Mouse (Mus musculus): ENCODE results near the gene Ube4a. TPM values are rescaled to one million over a fixed set of nuclear protein-coding genes. Genes with fewer than 3 reads are reported as not detected.

The Ube4a gene
- polyA plus RNA-seq, 1 experiment = 2.0 TPM

DNA sequence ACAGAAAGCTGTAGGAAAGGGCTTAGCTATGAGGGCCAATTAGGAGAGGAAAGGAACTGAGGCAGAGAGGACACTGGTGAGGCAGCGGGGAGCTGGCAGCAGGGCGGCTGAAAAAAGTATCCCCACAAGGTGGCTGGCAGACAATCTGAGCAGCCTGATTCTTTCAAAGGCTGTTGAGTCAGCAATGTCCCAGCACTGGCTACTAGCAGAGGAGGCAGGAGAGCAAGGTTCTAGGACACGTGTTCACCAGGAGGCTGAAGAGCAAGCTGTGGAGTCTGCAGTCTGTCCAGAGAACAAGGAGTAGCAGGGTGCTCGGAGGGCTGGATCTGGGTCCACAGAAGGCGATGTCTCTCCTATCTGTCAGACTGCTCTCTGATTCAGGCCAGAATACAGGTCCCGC lies 33.8 kb upstream of the Ube4a start:
- Histone ChIP-seq H3K36me3 (replicated peaks; ENCODE audit: low read length) (no peaks in the 10 kb centered on the region), H3K4me3 (replicated peaks) (no peak overlapping the region), H3K27me3 (replicated peaks) (peaks cover 63% of the 10 kb centered on the region), H3K4me1 (peaks cover 38% of the 10 kb centered on the region), H3K9me3 (no peaks in the 10 kb centered on the region)
- no peak for TF ChIP-seq FLI1 (IDR thresholded peaks at IDR 0.05; ENCODE audit: low read length)
- TF ChIP-seq GATA1 (IDR thresholded peaks at IDR 0.05; ENCODE audit: borderline replicate concordance, low read length) = no peak

DNA sequence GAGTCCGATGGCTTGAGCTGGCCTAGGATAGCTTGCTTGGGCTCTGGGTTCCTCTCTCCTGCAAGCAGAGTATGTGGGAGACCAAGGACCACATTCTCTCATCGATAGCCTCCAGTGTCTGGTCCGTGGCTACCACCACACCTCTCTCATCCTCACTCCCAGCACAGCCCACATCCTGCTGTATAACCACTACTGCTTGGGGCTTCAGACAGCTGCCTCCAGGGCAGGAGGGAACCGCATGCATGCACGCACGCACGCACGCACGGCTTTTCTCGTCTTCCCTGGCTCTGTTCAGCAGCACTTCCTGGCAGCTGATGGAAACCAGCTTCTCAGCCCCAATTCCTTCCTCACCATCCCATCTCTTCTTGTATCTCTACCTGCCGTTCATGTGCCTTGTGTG lies 32.7 kb upstream of the Ube4a start:
- Histone ChIP-seq H3K36me3 (replicated peaks; ENCODE audit: low read length) (no peaks in the 10 kb centered on the region), H3K27me3 (replicated peaks) (peaks cover 56% of the 10 kb centered on the region), H3K4me3 (replicated peaks) (peak overlapping the region; percentile 42), H3K9me3 (no peaks in the 10 kb centered on the region), H3K4me1 (peaks cover 38% of the 10 kb centered on the region)
- TF ChIP-seq FLI1 (IDR thresholded peaks at IDR 0.05; ENCODE audit: low read length) = no peak
- TF ChIP-seq GATA1 (IDR thresholded peaks at IDR 0.05; ENCODE audit: borderline replicate concordance, low read length) = no peak

DNA sequence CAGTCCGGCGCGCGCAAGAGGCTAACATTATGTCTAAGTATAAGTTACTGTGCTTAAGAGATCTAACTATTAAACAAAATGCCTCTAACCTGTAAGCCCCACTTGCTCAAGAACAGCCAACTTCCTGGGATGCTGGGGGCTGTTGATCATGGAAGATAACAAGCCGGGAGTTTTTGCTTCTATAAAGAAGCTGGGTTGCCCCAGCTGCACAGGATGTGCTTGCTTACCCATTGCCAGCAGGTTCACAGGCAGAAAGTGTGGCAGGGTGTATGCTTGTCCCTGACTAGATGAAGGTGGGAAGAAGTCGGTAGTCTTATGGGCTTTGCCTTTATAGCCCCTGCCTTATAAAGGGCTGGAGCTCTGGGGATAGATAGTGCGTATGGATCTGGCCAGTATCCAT lies 31.2 kb upstream of the Ube4a start:
- Histone ChIP-seq H3K9me3 (no peaks in the 10 kb centered on the region), H3K36me3 (replicated peaks; ENCODE audit: low read length) (no peaks in the 10 kb centered on the region), H3K27me3 (replicated peaks) (peaks cover 43% of the 10 kb centered on the region), H3K4me1 (peaks cover 46% of the 10 kb centered on the region), H3K4me3 (replicated peaks) (no peak overlapping the region)
- TF ChIP-seq GATA1 (IDR thresholded peaks at IDR 0.05; ENCODE audit: borderline replicate concordance, low read length) = no peak

DNA sequence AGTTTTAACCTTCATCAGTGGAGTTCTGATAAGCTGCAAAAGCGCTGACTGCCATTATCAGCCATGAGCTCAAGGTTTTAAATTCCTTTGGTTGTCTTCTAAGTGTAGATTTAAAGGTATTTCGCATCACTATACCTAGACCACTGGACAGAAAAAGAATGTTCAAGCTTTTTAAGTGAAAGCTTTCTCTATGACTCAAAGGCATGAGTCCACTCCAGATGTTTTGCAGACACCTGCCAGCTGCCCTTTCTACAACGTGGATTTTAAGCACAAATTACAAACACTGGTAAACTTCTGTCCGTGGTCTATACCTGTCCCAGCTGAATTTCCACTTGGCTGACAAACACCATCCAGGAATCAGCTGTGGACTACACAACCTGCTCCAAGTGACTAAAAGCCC lies 29.6 kb upstream of the Ube4a start:
- TF ChIP-seq GATA1 (IDR thresholded peaks at IDR 0.05; ENCODE audit: borderline replicate concordance, low read length) (no peak), FLI1 (IDR thresholded peaks at IDR 0.05; ENCODE audit: low read length) (no peak)
- H3K9me3 ChIP-seq = no peaks in the 10 kb centered on the region
- no peaks in the 10 kb centered on the region for H3K36me3 ChIP-seq (replicated peaks; ENCODE audit: low read length)
- peaks cover 37% of the 10 kb centered on the region for H3K4me1 ChIP-seq
- no peak overlapping the region for H3K4me3 ChIP-seq (replicated peaks)
- peaks cover 28% of the 10 kb centered on the region for H3K27me3 ChIP-seq (replicated peaks)

DNA sequence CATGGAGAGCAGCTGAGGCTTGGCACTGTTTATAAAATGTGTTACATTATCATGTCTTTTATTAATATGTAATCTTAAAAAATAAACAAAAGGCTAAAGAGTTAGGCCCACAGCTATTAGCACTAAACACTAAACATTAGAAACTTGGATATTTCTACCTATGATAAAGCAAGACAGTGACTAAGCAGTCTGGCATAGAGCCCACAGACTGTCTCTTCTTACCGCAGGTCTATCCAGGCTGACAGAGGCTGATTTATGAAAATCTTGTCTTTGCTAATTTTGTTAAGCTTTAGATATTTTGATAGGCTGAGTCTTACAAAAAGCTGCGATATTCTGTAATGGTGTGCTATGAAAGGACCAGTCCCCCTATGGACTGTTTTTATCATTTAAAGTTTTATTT lies 27.9 kb upstream of the Ube4a start:
- Histone ChIP-seq H3K27me3 (replicated peaks) (peaks cover 14% of the 10 kb centered on the region), H3K4me1 (peaks cover 28% of the 10 kb centered on the region), H3K36me3 (replicated peaks; ENCODE audit: low read length) (no peaks in the 10 kb centered on the region), H3K9me3 (no peaks in the 10 kb centered on the region), H3K4me3 (replicated peaks) (no peak overlapping the region)
- TF ChIP-seq FLI1 (IDR thresholded peaks at IDR 0.05; ENCODE audit: low read length) = no peak
- no peak for TF ChIP-seq GATA1 (IDR thresholded peaks at IDR 0.05; ENCODE audit: borderline replicate concordance, low read length)

DNA sequence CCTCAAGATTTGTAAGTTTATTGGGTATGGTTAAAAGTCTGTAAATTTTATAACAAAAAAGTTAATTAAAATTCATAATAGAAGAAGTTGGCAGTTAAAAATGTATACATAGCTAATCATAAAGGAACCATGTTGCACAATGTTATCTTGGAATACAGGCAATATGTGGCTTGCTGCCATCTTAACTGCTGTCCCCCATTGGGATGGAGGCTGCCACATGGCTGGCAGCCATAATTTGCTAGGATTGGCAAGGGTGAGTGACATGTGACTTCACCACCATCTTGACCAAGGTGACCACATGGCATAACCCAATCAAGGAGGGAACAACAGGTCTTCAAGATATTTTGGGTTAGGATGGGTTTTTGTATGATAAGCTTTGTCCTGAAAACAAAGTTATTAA lies 26.9 kb upstream of the Ube4a start:
- peaks cover 8% of the 10 kb centered on the region for H3K27me3 ChIP-seq (replicated peaks)
- no peaks in the 10 kb centered on the region for H3K9me3 ChIP-seq
- no peak for TF ChIP-seq GATA1 (IDR thresholded peaks at IDR 0.05; ENCODE audit: borderline replicate concordance, low read length)
- no peak for TF ChIP-seq FLI1 (IDR thresholded peaks at IDR 0.05; ENCODE audit: low read length)
- H3K36me3 ChIP-seq (replicated peaks; ENCODE audit: low read length) = no peaks in the 10 kb centered on the region
- H3K4me3 ChIP-seq (replicated peaks) = no peak overlapping the region
- H3K4me1 ChIP-seq = peaks cover 30% of the 10 kb centered on the region

DNA sequence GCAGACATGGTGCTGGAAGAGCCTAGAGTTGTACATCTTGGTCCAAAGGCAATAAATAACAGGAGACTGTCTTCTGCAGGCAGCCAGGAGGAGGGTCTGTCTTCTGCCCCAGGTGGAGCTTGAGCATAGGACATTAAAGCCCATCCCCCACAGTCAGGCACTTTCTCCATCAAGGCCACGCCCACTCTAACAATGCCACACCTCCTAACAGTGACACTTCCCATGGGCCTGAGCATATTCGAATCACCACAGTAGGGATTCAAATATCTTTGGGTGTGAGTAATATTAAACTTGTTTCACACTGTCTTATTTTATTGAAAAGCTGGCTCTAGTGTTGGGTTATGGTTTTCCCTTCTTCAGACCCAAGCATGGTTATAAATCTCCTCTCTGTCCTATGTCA lies 26.4 kb upstream of the Ube4a start:
- H3K27me3 ChIP-seq (replicated peaks) = peaks cover 3% of the 10 kb centered on the region
- H3K4me3 ChIP-seq (replicated peaks) = no peak overlapping the region
- no peaks in the 10 kb centered on the region for H3K9me3 ChIP-seq
- peaks cover 34% of the 10 kb centered on the region for H3K4me1 ChIP-seq
- no peaks in the 10 kb centered on the region for H3K36me3 ChIP-seq (replicated peaks; ENCODE audit: low read length)
- TF ChIP-seq GATA1 (IDR thresholded peaks at IDR 0.05; ENCODE audit: borderline replicate concordance, low read length) (no peak), FLI1 (IDR thresholded peaks at IDR 0.05; ENCODE audit: low read length) (no peak)

DNA sequence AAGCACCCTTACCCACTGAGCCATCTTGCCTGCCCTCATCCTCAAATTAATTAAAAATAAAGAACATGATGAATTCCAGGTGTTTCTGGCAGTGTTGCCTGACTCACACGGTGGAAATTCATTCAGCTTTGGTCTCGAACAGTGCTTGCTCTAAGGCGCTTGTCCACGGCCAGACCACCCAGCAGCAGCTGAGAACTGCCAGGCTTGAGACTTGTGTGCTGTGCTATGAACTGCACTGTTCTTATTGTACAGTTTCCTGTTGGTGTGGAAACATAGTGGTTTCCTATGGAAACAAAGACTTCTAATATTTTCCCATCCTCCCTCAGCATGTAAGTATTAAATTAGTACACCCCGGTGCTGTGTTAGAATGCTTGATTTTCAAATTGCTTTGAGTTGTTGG lies 21.6 kb upstream of the Ube4a start:
- no peak for TF ChIP-seq GATA1 (IDR thresholded peaks at IDR 0.05; ENCODE audit: borderline replicate concordance, low read length)
- no peak for TF ChIP-seq FLI1 (IDR thresholded peaks at IDR 0.05; ENCODE audit: low read length)
- peaks cover 9% of the 10 kb centered on the region for H3K27me3 ChIP-seq (replicated peaks)
- H3K9me3 ChIP-seq = no peaks in the 10 kb centered on the region
- peak overlapping the region; percentile 80 for H3K4me3 ChIP-seq (replicated peaks)
- no peaks in the 10 kb centered on the region for H3K36me3 ChIP-seq (replicated peaks; ENCODE audit: low read length)
- peaks cover 50% of the 10 kb centered on the region for H3K4me1 ChIP-seq

DNA sequence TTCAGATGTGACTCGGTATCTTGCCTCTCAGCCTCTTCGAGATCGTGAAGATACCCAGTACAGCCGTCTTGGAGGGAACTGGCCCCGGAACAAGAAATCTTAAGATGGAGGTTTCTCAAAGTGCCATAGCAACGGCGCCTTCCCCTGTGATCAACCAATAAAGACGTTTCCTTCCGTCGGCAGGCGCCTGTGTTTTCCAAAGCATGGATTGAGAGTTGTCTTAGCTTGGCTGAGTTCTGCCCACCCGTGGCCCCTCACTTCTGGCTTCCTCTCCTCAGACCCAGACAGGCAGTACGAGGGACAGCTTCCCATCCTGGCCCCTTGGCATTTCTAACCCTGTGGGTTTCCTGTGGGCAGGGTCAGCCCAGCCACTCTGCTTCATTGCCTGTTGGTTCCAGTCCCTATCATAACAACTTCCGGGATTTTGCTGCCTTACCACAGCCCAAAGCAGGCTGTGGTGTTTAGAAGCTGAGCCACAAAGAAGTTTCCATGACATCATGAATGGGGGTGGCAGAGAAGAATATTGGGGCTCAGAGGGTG lies 20.9 kb upstream of the Ube4a start:
- TF ChIP-seq FLI1 (IDR thresholded peaks at IDR 0.05; ENCODE audit: low read length) (peak; percentile 54), GATA1 (IDR thresholded peaks at IDR 0.05; ENCODE audit: borderline replicate concordance, low read length) (no peak)
- peak overlapping the region; percentile 89 for H3K4me3 ChIP-seq (replicated peaks)
- H3K36me3 ChIP-seq (replicated peaks; ENCODE audit: low read length) = no peaks in the 10 kb centered on the region
- H3K27me3 ChIP-seq (replicated peaks) = peaks cover 9% of the 10 kb centered on the region
- H3K4me1 ChIP-seq = peaks cover 51% of the 10 kb centered on the region
- H3K9me3 ChIP-seq = no peaks in the 10 kb centered on the region

DNA sequence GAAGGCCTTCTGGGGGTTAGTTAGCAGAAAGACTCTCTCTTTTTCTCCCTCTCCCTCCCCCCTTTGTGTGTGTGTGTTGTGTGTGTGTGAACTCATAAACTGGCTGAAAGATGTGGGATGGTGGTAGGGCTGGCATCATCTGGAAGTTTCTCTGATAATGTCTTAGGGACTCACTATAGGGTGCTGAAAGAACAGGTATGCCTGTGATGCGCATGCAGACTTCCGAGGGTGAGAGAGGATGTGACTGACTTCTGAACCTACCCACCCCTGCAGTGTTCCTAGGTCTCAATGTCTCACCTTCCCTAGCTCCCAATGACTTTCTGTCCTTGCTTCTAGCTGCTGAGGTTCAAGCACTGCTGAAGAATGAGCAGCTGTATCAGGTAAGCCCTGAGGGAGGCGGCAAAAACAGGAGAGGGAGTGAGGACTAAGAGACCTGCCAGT lies 20.3 kb upstream of the Ube4a start:
- Histone ChIP-seq H3K9me3 (no peaks in the 10 kb centered on the region), H3K4me1 (peaks cover 54% of the 10 kb centered on the region), H3K36me3 (replicated peaks; ENCODE audit: low read length) (no peaks in the 10 kb centered on the region), H3K4me3 (replicated peaks) (peak overlapping the region; percentile 89), H3K27me3 (replicated peaks) (peaks cover 11% of the 10 kb centered on the region)
- TF ChIP-seq FLI1 (IDR thresholded peaks at IDR 0.05; ENCODE audit: low read length) (no peak), GATA1 (IDR thresholded peaks at IDR 0.05; ENCODE audit: borderline replicate concordance, low read length) (no peak)

DNA sequence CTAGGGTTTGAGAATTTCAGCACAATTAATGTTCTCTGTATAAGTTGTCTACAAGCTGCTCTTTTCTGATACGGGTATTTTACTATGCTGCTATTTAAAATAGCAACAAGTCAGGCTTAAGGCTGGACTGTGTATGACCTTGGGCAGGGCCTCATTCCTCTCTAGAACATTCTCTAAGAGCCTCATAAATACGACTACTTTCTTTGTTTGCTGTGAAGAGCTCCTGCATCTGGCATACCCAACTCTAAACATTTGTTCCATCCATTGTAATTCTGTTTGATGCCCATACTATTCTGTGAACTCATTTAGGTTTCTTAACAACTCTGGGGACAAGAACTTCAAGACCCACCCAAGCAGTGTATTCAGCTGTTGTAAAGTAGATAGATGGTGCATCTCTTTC lies 17.6 kb upstream of the Ube4a start:
- Histone ChIP-seq H3K9me3 (no peaks in the 10 kb centered on the region), H3K36me3 (replicated peaks; ENCODE audit: low read length) (no peaks in the 10 kb centered on the region), H3K27me3 (replicated peaks) (peaks cover 21% of the 10 kb centered on the region), H3K4me1 (peaks cover 61% of the 10 kb centered on the region), H3K4me3 (replicated peaks) (no peak overlapping the region)
- TF ChIP-seq FLI1 (IDR thresholded peaks at IDR 0.05; ENCODE audit: low read length) (no peak), GATA1 (IDR thresholded peaks at IDR 0.05; ENCODE audit: borderline replicate concordance, low read length) (no peak)
